Mouse (Mus musculus) cerebellum, adult (tissue): ENCODE data around the gene Nadk.

Source experiments
- ATAC-seq: cut with Nextera tagmentation; 2 replicates; pipeline ENCODE4 v1.9.2; 2017; ENCODE audit warnings: mild to moderate bottlenecking, moderate library complexity, mixed read lengths; ENCODE audit not compliant: insufficient number of reproducible peaks, low FRiP score, low TSS enrichment

Nadk gene

DNA sequence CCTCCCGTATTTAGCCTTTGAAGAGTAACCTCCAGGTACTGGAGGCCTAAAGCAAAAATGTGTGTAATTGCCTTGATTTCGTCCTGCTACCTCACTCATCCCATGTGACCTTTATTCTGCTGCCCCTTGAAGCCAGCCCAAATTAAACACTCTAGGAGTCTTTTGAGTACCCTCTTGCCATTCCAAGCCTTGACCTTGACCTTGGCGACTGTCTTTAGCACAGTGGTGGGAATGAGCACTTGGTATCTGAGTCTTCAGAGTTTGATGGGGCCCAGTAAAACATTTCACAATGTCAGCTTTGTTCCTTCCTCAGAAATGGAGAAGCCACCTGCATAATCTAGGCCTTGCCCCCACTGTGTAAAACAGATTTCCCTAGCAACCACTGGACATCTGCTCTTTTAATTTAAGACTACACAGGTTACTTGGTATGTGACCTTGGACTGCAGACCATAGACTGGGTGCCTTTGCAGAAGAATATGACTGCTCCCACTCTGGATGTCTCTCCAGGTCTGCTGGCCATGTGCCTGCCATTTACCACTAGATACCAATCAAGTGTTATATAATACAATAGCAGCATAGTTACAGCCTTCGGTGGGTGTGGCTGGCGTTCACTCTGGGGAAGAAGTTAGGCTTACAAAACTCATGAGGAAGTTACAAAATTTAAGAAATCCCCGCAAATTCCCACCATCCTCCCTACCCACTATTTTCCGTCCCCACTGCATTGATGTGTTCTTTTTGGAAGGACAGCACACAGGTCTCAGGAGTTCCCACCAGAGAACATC is at the start of gene Nadk:
Gene Nadk, plus strand, starts transcription at position 718 of the 782 bp plus-strand sequence.
- ATAC-seq, result no peak

DNA sequence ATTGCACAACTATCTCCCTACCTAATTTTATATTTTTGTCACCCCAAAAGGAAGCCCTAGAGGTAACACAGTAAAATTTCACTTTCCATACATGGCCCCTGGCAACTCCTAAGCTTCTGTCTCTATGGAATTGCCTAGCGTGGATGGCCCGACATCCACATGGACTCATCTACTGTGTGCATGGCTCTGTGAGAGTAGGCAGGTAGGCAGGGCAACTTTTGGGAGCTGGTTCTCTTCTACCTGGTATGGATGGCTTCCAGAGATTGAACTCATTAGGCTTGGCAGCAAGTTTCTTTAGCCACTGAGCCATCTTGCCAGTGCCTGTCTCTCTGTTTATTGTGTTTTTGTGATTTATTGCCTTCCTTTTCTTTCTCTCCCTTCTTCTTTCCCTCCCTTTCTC is 47.4 kb upstream of the Nadk start:
- no peak for ATAC-seq

DNA sequence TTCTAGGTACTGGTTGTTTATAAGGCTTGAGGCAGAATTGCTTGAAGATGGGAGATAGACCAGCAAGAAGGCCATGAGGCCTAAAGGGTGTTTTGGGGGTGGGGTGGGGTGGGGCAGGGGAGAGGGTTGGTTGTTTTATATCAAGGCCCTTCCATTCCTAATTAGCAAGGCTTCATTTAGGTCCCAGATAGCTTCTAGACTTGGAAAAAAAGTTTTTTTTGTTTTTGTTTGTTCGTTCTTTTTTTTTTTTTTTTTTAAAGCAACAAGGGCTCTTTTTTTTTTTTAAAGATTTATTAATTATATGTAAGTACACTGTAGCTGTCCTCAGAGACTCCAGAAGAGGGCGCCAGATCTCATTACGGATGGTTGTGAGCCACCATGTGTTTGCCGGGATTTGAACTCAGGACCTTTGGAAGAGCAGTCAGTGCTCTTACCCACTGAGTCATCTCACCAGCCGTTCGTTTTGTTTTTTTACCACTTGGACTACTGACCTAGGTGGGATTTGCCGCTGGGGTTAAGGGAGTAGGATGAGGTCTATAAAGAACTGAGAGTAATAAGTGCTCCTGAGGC is 44.1 kb upstream of the Nadk start:
- ATAC-seq, result no peak

DNA sequence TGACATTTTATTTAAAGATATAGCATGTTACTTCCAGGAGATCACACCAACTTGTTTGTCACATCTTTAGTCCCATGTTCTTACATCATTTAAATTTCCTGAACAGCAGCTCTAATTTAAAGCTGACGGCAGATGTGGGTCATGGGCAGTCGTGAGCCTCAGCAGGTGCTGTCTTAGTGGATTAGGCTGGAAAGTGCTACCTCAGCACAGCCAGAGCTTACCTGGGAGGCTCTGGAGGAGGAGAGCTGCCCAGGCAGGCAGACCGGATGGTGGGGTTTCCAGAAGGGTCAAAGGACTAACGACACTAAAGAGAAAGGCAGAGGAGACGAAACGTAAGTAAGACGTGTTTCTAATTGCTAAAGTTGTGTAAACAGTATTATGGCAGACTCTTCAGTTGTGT is 39.9 kb upstream of the Nadk start:
- ATAC-seq, result no peak

DNA sequence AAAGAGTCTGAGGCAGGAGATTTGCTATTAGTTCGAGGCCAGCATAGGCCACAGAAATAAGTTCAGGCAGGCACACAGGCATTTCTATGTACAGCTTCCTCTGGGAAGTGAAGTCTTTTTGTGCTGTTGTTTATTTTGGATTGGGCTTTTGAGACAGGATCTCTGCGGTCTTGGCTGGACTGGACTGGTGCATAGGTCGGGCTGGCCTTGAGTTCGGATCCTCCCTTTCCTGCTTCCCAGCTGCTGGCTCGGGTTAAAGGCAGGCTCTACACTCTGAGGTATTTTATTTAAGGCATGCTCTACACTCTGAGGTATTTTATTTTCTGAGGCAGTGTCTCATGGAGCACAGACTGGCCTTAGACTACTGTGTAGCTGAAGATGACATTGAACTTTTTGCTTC is 36.4 kb upstream of the Nadk start:
- ATAC-seq, result no peak

DNA sequence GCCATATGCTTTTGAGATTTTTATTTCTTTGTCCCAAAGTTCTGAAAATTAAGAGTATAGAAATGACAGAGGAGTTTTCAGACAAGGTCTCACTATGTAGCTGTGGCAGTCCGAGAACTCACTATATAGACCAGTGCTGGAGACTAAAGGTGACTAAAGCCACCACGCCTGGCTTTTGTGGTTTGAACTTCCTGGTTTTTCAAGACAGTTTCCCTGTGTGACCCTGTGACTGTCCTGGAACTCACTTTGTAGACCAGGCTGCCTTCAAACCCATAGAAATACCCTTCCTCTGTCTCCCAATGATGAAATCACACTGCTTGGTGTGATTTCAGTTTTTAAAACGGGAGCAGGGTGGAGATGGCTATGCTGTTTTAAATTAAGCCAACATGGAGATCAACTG is 32.9 kb upstream of the Nadk start:
- no peak for ATAC-seq

DNA sequence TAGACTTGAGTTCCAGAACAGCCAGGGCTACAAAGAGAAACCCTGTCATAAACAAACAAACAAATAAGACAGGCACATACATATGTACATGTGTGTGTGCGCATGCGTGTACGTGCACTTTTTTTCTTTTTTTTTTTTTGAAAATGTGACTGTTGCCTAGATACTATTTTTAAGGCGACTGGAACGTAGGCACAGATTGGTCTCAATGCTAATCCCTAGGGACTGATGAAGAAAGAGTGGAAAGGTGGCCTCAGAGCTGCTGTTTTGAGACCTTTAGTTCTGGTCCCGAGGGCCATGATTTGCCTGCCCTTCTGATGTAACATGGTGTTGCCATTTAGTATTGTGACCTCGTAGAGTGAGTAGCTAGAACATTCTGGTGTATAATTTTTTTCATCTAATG is 12.2 kb upstream of the Nadk start:
- ATAC-seq, result no peak

DNA sequence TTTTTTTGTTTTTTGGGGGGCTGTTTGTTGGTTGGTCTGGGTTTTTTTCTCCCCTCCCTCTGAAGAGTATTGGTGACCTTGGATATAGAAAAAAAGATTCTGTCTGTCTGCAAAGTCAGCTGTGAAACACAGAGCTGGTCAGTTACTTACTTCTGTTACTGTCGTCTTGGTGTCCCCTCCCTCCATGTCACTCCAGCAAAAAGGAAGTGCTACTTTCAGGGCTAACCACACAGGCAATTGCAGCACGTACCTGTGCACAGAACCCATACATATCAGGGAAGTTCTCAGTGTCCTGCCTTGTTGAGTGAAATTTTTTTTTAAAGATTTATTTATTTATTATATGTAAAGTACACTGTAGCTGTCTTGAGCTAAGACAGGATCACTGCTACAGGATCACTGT is 11.7 kb upstream of the Nadk start:
- ATAC-seq, result no peak

DNA sequence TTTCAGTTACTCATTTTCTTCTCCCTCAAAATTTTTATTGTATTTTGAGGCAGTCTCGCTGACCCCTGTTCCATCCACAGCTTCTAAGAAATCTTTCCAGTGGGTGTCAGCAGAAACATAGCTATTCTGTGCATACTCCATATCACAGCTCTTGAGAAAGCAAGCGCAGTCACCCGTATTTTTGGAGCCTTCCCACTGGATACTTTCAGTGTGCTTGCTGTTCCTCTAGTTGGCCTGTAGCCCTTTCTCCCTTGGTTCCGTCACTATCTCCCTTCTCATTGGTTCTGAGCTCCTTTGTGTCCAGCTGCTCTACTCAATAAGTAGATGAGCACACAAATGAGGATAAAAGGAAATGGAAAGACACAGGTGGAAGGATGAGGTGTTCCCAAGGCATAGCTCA is 11.1 kb upstream of the Nadk start:
- no peak for ATAC-seq

DNA sequence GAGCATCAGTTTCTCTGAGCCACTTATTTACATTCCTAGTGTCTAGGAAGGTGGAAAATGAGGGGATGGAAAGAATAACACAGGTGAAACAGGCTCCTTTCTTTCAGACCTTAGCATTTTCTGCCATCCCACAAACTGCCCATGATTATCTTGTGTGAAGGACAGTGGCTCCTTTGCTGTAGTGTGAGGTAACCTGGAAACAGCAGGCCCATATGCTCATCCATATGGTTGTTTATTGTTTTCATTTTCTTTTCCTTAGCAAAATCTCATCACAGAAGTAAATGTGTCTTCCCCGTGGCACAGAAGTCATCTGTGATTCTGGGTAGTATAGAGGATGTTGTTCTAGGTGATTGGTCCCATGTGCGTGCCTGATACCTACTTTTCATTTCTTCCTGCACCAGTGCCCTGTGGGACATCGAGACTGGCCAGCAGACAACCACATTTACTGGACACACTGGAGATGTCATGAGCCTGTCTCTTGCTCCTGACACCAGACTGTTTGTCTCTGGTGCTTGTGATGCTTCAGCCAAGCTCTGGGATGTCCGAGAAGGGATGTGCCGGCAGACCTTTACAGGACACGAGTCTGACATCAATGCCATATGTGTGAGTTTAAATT is 9.2 kb upstream of the Nadk start:
- peak; percentile 66; the same call in 1 of the 2 replicates for ATAC-seq

DNA sequence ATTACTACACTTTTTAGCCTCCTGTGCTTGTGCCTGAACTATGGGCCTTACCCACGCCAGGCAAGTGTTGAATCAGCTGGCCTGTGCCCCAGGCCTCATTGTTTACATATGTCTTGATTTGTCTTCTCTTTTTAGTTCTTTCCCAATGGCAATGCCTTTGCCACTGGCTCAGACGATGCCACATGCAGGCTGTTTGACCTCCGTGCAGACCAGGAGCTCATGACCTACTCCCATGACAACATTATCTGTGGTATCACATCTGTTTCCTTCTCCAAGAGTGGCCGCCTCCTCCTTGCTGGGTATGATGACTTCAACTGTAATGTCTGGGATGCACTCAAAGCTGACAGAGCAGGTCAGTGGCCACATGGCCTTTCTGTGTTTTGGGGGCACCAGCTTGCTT is 7.3 kb upstream of the Nadk start:
- ATAC-seq, result no peak

DNA sequence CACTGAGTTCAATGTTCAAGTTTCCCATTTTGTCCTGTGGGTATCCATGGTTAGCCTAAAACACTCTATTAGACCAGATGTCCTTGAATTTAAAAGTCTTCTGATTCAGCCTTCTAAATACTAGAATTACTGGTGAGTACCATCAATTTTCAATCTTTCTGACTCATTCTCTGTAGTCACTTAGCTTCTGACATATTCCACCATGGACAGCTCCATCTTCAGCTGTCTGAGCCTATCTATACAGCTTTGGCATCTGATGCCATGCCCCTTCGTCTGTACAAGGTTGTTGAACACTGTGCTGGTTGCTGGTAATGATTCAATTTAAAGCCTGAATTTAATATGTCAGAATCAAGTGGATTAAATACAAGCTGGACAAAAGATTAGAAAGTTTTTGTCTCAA is 6.7 kb upstream of the Nadk start:
- no peak for ATAC-seq

DNA sequence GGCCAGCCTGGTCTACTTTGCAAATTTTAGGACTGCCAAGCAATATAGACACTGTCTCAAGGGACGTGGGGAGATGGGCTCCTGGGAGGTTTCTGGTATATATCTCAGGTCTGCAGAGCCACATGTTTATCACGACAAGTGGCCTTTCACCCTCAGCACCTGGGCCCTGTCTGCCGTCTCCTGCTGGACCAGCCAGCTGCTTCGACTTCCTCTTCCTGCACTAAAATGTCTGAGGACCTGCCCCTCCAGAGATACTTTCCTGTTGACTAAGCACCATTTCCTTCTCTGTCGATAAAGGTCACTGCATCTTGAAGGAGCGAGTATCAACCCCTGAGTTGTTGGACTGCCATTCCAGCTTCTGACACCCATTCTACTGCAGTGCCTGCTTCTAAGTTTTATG is 2.7 kb upstream of the Nadk start:
- ATAC-seq, result no peak

DNA sequence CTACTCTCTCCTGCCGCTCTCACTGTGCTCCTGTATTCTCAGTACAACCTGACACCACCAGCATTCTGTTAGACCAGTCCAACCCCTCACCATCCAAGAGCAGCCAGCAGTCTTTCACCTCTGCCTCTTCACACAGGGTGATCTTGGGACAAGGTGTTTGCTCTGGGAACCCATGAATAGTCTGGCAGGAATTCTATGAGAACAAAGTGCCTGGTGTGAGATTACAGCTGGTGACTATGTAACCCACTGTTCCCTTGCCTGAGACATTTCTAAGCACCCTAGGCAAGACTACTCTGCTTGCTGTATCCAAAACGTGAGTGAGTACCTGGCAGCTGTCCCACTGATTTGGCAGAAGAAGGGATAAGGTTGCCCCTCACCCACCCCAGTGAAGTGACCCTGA is 1.2 kb upstream of the Nadk start:
- no peak for ATAC-seq

DNA sequence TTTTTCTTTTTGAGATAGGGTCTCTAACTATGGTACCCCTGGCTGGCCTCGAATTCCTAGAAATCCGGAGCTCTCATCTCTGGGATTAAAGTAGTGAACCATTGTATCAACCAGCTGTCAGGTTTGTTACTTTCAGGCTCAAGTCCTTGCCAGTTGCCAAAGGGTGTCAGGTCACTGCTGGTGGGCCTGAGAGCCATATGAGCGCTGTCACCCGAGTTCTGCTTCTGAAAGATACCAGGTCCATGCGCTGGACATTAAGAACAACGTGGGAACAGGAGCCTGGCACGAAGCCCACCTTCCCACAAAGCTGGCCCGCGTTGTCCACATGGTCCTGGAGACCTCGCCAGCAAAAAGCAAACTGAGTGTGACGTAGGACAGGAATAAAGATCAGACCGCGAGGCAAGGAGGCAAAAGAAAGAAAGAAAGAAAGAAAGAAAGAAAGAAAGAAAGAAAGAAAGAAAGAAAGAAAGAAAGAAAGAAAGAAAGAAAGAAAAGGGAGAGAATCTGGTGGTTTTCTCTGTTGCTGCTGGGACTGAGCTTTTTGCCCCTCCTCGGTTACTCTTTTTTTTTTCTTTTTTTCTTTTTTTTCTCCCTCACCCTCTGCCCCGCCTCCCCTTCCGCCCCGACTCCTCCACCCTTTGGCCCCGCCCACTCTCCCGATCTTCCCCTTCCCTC is 684 bp downstream of the Nadk start:
- ATAC-seq, result no peak

DNA sequence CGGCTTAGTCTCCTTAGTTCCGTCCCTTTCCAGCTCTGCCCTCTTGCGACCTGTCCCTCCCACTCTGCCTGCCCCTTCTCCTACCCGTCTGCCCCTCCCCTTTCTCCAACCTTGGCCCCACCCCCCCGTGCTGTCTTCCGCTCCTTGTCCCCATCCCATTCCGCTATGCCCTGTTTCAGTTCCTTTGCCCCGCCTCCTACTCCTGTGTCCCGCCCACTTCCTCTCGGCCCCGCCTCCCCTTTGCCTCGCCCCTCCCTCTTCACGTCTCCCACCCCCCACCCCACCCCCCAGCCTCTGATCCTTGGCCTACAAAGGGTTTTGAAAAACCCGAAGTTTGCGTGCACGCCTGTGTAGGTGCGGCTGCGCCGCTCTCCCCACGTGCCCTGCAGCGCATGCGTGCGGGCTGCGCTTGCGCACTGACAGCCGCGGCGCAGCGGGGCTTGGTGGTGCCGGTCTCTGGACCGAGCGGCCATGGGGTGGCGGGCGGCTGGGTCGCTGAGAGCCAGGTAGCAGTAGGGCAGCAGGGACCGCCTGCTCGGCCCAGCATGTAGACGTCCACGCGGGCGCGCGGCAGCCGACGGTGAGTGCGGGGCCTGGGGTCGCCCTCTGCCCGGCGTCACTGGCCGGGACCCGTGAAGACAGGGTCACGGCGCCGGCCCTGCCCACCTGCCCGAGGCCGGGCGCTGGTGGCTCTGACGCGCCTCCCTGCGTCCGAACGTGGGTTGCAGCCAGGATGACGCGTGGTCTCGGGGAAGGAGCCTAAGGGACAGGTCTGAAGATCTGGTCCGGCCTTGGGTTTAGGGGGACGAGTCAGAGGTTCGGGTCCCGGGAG is 1.4 kb downstream of the Nadk start:
- ATAC-seq, result peak; percentile 82

DNA sequence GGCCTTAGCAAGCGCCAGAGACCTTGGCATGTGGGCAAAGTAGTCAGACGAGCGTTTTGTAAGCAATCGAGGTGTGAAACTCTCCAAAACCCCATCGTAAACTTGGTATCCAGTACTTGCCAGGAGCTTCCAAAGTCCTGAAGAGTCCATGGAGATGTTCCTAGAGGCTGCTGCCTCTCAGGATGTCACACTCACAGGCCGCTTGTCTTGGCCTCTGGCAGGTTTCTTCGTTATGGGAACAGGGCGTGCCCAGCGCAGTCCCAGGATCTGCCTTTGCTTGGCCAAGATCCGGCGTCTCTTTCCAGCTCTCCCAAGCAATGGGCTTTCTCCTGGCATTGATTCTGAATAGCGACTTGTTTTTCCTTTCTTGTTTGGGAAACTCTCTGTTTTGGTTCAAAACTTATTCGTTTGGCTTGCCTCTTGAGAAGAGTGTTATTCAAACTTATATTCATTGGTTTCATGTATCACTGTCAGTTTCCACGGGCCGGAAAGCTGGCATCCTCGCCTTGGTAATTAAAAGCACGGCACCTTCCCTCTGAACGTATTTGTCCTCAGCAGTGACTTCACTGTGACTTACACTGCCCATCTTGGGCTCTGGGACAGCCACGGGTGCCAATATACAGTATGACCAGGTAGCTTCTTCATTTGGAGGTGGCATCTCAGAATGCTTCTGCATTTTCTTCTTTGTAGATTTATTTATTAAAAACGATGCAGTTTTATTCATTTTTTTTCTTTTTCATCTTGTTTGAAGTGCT is 2.3 kb downstream of the Nadk start:
- ATAC-seq, result no peak

DNA sequence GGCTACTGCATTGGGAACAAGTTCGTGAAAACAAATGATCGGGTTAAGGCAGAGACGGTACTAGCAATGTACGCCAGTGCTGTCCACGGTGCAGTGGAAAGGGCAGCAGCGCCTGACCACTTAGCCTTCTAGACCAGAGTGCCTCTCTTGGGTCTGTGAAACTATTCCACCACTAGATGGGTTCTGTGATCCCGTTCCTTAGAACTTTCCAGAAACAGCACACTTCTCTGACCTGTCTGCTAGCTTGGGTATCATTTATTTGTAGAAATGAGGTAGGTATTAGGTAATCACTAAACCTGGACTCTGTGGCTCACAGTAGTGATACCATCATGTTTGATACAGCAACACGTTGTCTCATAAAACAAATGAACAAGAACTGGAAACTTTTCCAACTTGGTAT is 4.4 kb downstream of the Nadk start:
- ATAC-seq, result no peak

DNA sequence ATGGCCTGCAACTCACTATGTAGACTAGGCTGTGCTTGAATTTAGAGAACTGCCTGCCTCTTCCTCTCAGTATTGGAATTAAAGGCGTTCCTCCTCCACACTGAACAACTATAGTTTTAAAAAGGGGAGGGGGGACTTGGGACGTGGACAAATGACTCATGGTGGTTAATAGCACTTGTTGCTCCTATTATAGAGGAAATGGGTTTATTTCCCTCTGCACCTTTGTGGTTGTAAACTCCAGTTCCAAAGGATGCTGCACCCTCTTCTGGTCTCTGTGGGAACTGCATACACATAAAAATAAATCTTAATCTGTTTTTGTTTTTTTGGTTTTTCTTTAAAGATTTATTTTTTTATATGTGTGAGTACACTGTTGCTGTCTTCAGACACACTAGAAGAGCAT is 6.0 kb downstream of the Nadk start:
- ATAC-seq, result no peak
